Mouse (Mus musculus) cerebellum, adult 8-10 months (tissue): ENCODE measurements around the gene Fam120a.

Experiments
- DNase-seq: peaks from one replicate; pipeline ENCODE4 v3.0.0; 2022

Fam120a gene

DNA sequence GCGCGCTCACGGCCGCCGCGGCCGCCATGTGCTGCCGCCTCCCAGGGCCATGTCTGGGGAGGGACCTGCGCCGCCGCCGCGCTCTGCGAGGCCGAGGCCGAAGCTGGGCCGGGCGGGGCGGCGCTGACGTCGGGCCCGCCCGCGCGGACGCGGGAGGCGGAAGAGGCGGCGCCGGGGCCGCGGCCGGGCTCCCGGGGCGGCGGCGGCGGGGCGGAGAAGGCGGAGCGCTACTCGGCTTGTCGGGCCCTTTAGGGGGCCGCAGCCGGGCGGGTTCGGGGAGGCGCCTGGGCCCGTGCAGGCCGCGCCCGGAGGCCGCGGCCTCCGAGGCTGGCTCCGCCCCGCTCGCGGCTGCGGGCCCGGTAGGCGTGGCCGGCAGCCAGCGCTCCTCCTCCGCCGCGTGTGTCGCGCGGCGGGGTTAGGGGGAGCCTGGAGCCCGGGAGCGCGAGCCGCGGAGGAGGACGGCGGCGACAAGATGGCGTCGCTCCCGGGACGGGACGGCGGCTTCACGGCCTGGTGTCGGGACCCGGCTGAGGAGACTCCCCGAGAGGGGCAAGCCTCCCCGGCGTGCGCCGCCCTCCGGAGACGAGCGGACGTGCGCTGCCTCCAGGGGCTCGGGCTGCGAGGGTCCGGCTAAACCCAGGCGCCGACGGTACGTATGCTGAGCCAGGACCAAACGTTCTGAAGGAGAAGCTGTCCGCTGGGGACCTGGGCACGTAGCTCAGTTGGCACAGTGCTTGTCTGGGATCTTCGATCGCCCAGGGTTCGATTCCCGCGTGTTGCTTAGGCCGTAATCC, at the start of gene Fam120a:
TSS of gene Fam120a (minus strand) at position 62 of the 794 bp plus-strand sequence.
- DNase-seq: peak; percentile 87

DNA sequence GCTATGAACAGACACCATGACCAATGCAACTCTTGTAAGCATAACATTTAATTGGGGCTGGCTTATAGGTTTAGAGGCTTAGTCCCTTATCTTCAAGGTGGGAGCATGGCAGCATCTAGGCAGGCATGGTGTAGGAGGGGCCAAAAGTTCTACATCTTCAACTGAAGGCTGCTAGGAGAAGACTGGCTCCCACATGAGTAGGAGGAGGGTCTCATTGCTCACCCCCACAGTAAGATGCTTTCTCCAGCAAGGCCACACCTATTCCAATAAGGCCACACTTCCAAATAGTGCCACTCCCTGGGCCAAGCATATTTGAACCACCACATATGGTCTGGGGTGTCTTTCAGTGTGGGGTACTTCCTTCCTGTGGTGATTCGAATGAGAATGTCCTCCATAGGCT, 49.6 kb upstream of the Fam120a start:
- no peak for DNase-seq

- DNase-seq: peak; percentile 92
These were observed 48.5 kb upstream of the Fam120a start for GRCm38 (mm10) chr13:49016311-49016761.

DNA sequence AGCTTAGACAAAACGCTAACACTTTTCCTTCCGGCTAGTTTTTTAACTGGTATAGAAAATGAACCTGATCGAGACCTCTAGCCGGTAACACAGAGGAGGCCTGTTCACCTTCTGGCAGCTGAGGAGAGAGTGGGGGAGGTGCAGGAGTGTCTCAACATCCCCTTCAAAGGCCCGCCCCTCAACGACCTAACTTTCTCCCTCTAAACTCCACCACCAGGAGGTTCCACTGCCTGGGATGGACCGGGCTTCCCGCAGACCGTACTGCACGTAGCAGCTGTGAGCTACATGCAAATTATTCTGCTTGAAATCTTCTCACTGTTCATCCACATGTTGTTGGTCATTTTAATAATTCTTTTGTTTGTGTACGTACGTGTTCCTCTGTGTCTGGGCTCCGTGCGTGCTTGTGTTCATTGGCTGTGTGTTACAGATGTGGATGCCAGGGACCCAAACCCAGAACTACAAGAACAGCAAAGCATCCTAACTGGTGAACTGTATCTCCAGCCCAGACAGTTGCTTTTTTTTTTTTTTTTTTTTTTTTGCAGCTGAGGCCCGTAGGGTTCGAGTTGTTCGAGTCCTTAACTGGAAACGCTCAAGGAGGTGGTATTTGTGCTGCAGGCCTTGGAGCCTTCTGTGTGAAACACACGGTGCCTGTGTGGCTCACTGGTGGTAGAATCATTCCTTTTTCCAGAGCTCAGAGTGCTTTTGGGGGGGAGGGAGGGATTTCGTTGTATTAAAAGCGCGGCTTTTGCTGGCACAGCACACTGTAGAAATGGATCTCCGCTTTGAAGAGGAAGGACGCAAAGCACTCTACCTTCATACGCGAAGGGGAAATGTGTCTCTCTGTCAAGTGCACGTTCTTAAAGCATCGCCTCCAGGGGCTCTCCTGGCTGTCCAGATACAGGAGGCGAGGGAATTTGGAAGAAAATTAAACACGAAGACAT, 47.8 kb upstream of the Fam120a start:
- DNase-seq: peak; percentile 50

GRCm38 (mm10) chr13:49013206-49013794, 45.5 kb upstream of the Fam120a start:
- no peak for DNase-seq

DNA sequence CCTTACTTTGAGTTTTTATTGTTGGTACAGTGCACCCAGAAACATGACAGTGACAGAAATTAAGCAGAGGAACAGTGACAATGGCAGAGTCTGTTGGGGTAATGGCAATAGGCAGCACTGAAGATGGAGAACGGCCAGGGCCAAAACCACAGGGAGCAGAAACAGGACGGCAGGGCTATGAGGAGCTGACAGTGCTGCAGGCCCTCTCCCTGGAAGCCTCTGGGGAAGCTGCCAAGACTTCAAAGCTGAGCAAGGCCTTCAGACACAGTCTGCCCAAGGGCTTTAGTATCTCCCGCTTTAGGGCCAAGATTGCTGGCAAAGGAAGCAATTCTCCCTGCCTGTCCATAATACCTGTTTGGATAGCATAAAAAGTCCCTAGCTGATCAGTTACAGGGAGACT, 33.9 kb upstream of the Fam120a start:
- DNase-seq: peak; percentile 88

- peak; percentile 76 for DNase-seq
These were observed 30.8 kb upstream of the Fam120a start for GRCm38 (mm10) chr13:48998591-48998990.

GRCm38 (mm10) chr13:48996731-48997130, 28.9 kb upstream of the Fam120a start:
- no peak for DNase-seq

- no peak for DNase-seq
These were observed 27.1 kb upstream of the Fam120a start for GRCm38 (mm10) chr13:48994903-48995302.

GRCm38 (mm10) chr13:48992914-48993313, 25.1 kb upstream of the Fam120a start:
- DNase-seq: no peak

DNA sequence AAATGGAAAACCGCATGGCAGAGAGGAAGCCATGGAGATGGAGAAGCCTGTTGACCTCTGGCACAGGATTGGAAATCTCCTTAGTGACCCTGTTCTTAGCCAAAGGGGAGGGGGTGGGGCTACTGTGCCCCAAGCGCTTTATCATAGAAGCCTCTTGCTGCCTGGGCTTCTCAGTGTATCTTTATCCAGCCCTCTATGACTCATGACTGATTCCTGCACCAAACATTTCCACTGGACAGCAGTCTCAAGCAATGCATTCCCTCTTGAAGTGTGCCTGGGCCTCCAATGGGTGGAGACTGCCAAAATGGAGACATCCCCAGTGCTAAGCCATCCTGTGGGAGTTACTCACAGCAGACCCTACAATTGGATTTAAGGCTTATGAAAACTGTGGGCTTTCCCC, 22.3 kb upstream of the Fam120a start:
- DNase-seq: no peak

GRCm38 (mm10) chr13:48982482-48983098, 14.8 kb upstream of the Fam120a start:
- DNase-seq: no peak

DNA sequence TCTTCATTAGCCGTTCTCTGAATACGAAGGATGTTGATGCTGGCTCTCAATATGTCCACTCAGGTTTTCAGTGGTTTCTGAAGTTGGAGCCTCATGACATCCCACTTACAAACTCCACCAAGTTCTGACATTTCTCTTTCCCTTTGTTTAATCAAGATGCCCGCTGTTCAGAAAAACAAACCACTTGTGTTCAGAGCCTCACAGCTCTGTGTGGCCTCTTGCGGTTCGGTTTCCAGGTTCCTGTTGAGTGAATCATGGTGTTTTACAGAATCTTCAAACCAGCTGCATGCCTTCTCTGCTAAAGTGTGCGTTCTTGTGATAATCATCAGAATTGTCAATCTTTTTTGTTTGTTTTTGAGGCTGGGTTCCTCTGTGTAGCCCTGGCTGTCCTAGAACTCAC, 11.3 kb upstream of the Fam120a start:
- DNase-seq: no peak

GRCm38 (mm10) chr13:48977858-48978257, 10.0 kb upstream of the Fam120a start:
- no peak for DNase-seq

- DNase-seq: no peak
These were observed 6.9 kb upstream of the Fam120a start for GRCm38 (mm10) chr13:48974699-48975098.

GRCm38 (mm10) chr13:48974266-48974665, 6.4 kb upstream of the Fam120a start:
- DNase-seq: no peak

GRCm38 (mm10) chr13:48973231-48973630, 5.4 kb upstream of the Fam120a start:
- no peak for DNase-seq

- no peak for DNase-seq
These were observed 3.2 kb upstream of the Fam120a start for GRCm38 (mm10) chr13:48971033-48971432.

- DNase-seq: no peak
These were observed 2.7 kb upstream of the Fam120a start for GRCm38 (mm10) chr13:48970566-48970965.

DNA sequence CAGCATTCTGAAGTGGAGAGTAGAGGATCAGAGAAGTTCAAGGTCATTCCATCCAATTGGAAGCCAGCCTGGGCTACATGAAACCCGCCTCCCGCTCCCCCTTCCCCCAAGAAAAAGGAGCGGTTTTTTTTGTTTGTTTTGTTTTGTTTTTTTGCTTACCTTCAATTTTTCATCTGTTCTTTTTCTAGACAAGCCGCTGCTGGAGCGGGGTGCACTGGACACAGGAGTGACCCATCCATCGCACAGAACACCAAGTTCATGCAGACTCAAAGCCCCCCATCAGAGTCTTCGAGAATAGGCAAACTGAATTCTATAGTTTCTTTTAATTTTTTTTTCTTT, 902 bp upstream of the Fam120a start:
- no peak for DNase-seq

GRCm38 (mm10) chr13:48966851-48967821, 681 bp downstream of the Fam120a start:
- peak; percentile 67 for DNase-seq
